Mouse (Mus musculus) lung, postnatal 0 days (tissue): Measurements from ENCODE around the gene Gm17720.

Source experiments
- CTCF ChIP-seq: IDR thresholded peaks from 2 replicates; pipeline ENCODE4 v1.5.1; 2016; ENCODE audit warnings: antibody characterized with exemption, mild to moderate bottlenecking
- EP300 ChIP-seq: IDR thresholded peaks from 2 replicates; pipeline ENCODE4 v1.6.1; 2016; ENCODE audit warnings: antibody characterized with exemption, mild to moderate bottlenecking, control low read depth

DNA sequence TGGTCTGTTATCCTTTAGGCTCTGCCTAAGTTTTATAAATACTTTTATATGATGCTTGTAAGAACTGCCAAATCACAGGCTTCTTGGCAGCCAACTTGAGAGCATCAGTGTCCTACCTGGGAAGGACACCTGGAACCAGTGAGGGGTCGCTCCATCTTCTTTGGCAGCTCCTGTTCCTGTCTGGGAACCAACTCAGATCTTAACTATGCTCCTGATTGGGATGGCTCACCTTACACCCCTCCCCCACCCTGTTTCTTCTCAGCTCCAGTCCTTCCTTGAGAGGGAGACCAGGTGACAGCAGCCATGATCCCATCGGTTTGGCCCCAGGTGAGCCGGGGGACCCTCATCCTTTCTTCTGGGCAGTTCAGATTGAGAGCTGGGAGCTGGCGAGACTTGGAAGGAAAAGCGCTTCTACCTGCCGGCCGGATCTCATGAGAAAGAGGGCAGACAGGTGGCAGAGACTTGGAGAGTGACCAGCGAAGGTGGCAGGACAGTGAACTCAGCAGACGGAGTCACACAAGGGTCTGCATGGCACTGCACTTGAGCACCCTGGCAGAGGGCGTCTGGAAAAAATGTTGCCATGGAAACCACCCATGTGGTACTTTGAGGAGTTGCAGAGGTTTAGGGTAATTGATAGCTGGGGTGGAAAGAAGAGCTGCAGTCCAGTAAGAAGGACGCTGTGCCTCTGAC is 20.0 kb downstream of the Gm17720 start:
- TF ChIP-seq CTCF (no peak), EP300 (no peak)
